Mouse (Mus musculus): ENCODE measurements around the gene Zic3. TPM values are rescaled to one million over a fixed set of nuclear protein-coding genes. Genes with fewer than 3 reads are reported as not detected.
A peak's percentile ranks its signal among the peaks of the same experiment; 100 is the strongest.

Gene Zic3
- polyA plus RNA-seq (2016; fragmentation: Nextera tagmentation; extraction: Ambion mirVana): 0.19 and 0.26 TPM in 2 replicates

DNA sequence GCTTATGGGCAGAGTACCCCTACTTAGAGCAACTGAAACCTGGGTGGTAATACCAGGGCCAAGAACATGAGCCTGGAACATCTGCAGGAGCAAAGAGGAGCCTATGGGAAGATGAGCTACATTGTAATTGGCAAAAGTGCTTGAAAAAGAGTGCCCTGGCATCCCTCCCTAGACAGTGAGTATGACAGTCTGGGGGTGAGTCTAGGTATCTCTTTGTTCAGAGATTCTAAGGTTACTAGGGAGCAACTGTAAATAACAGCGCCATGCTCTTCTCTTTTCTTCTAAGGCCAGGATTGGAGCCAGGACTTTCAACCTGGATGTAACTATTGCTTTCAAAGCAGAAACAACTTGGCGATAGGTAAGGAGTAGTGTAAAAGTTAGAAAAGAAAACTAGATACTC, at the start of gene Zic3:
Zic3 (plus strand) TSS at position 301 of the 400 bp plus-strand sequence.
- Histone ChIP-seq H3K4me3 (no peak within 1 kb of the TSS), H3K36me3 (no peaks in the 10 kb centered on the region), H3K4me2 (no peak within 1 kb of the TSS), H3K27ac (ENCODE audit: poor library complexity, severe bottlenecking) (no peak within 1 kb of the TSS), H3K27me3 (replicated peaks) (peaks cover 72% of the 10 kb centered on the region), H3K9ac (no peak within 1 kb of the TSS), H3K4me1 (replicated peaks) (no peaks in the 10 kb centered on the region), H3K9me3 (replicated peaks) (no peaks in the 10 kb centered on the region)
- 70% methylated on average over 2 of the region's 2 CpGs for WGBS
- no peak for ATAC-seq (ENCODE audit: insufficient number of reproducible peaks, low FRiP score)

DNA sequence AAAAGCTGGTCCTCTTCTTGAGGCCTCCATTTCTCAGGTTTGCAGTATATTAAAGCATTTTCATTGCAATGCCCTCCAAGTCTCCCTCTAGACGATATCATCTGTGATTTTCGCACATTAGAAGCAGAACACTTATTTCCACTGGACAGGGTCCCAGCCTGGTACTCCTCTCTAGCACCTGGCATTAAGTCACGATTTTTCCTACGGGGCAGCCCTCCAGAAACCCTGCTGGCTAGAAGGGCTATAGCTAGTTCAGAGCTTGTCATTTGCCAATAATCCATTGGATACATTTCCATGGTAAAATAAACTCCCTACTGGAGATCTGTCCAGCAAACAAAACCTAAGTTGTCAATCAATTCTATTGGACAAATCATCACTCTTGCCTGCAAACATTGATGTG, 40.1 kb upstream of the Zic3 start:
- no peaks in the 10 kb centered on the region for H3K9me3 ChIP-seq (replicated peaks)
- H3K36me3 ChIP-seq: no peaks in the 10 kb centered on the region
- no peaks in the 10 kb centered on the region for H3K27me3 ChIP-seq (replicated peaks)
- H3K27ac ChIP-seq (ENCODE audit: poor library complexity, severe bottlenecking): no peak overlapping the region
- no peaks in the 10 kb centered on the region for H3K4me1 ChIP-seq (replicated peaks)
- H3K9ac ChIP-seq: no peak overlapping the region
- no peak overlapping the region for H3K4me2 ChIP-seq
- no peak overlapping the region for H3K4me3 ChIP-seq
- 73% methylated on average over 4 of the region's 4 CpGs for WGBS
- no peak for ATAC-seq (ENCODE audit: insufficient number of reproducible peaks, low FRiP score)

DNA sequence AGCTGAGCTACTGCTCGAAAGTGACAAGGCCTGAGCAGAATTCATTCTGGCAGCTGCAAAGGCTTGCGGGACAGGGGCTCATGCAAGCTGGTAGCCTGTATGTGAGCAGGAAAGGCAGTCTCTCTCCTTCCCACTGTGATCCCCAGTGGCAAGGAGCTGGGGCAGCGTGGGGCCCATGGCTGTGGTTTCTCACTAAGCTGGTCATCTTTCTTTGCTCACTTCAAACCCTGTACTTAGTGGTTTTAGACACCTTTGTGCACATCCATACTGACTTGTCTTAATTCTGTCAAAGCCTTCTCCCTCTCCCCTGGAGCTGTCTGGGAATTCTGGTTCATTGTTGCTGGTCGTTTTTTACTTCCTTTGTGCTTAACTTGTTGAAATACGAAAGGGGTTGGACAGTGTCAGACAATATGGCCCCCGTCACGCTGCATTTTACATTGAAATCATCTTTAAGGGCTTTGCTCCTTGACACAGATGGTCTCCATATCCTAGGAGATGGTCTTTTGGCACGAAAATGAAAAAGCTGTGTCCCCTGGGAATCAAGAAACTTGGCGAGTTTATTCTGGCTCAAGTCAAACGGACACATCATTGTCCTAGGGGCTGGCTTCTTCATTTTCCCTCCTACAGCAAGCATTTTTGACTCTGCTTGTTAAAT, 34.9 kb upstream of the Zic3 start:
- Histone ChIP-seq H3K27ac (ENCODE audit: poor library complexity, severe bottlenecking) (no peak overlapping the region), H3K27me3 (replicated peaks) (no peaks in the 10 kb centered on the region), H3K4me1 (replicated peaks) (no peaks in the 10 kb centered on the region), H3K9ac (no peak overlapping the region), H3K9me3 (replicated peaks) (no peaks in the 10 kb centered on the region), H3K4me3 (no peak overlapping the region), H3K4me2 (no peak overlapping the region), H3K36me3 (no peaks in the 10 kb centered on the region)
- no peak for ATAC-seq (ENCODE audit: insufficient number of reproducible peaks, low FRiP score)
- 67% methylated on average over 10 of the region's 10 CpGs for WGBS

DNA sequence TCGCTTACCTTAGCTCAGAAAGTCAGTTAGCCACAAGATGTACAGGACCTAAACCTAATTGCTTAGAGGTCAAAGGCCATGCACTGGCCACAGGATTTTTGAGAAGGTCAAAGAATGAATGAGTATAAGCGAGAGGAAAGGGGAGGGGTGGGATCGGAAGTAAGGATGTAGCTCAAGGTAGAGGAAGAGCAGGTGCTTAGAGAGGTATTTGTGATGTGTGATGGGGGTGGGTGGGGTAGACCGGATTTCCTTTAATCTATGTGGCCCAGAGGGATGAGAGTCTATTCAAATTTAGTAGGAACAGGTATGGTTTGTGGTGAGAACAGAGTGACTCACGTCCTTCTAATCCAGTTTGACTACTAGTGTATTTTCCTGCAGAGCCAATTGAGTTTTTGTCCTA, 9.1 kb upstream of the Zic3 start:
- H3K27me3 ChIP-seq (replicated peaks): peaks cover 41% of the 10 kb centered on the region
- 57% methylated on average over 5 of the region's 5 CpGs for WGBS
- H3K36me3 ChIP-seq: no peaks in the 10 kb centered on the region
- H3K4me2 ChIP-seq: no peak overlapping the region
- no peaks in the 10 kb centered on the region for H3K4me1 ChIP-seq (replicated peaks)
- no peak overlapping the region for H3K9ac ChIP-seq
- H3K9me3 ChIP-seq (replicated peaks): no peaks in the 10 kb centered on the region
- H3K4me3 ChIP-seq: no peak overlapping the region
- no peak overlapping the region for H3K27ac ChIP-seq (ENCODE audit: poor library complexity, severe bottlenecking)
- ATAC-seq (ENCODE audit: insufficient number of reproducible peaks, low FRiP score): no peak

DNA sequence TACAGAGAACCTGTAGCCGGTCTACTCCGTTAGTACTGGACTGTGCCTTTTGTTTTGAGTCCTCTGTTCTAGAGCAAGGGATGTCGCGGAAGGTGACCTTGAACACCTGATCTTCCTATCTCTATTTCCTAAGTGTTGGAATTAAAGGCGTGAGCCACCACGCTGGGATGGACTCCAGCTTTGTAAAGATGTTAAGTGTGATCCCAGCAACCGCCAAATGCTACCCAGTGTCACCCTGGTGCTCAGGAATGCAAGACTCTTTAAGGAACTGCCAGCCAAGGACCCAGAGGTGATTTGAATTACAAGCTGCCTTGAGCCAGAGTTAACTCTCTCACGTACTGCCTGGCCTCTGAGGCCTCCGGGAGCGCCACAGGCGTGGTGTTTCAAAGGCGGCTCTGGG, 8.4 kb upstream of the Zic3 start:
- no peaks in the 10 kb centered on the region for H3K4me1 ChIP-seq (replicated peaks)
- H3K36me3 ChIP-seq: no peaks in the 10 kb centered on the region
- peaks cover 48% of the 10 kb centered on the region for H3K27me3 ChIP-seq (replicated peaks)
- H3K9ac ChIP-seq: no peak overlapping the region
- no peak overlapping the region for H3K4me2 ChIP-seq
- H3K4me3 ChIP-seq: no peak overlapping the region
- no peak for ATAC-seq (ENCODE audit: insufficient number of reproducible peaks, low FRiP score)
- H3K9me3 ChIP-seq (replicated peaks): no peaks in the 10 kb centered on the region
- WGBS: 15% methylated on average over 12 of the region's 12 CpGs
- H3K27ac ChIP-seq (ENCODE audit: poor library complexity, severe bottlenecking): no peak overlapping the region

DNA sequence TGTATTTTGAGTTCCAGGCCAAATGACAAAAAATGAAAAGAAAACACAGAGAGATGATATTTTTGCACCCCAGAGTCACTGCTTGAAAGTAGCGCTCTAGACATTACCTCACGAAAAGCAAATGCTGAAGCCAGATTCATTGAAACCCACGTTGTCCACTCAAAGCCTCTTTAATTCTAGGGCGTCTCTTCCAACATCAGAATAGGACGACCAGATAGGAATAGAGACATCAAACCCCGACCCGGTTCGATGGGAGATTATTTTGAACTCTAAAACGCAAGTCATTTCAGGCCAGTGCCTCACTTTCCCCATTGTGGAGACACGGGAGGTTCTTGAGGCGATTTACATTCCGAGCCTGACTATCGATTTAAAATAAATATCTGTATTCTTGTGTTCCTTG, 7.7 kb upstream of the Zic3 start:
- Histone ChIP-seq H3K36me3 (no peaks in the 10 kb centered on the region), H3K27me3 (replicated peaks) (peaks cover 54% of the 10 kb centered on the region), H3K4me1 (replicated peaks) (no peaks in the 10 kb centered on the region), H3K9ac (no peak overlapping the region), H3K27ac (ENCODE audit: poor library complexity, severe bottlenecking) (no peak overlapping the region), H3K4me2 (no peak overlapping the region), H3K4me3 (no peak overlapping the region), H3K9me3 (replicated peaks) (no peaks in the 10 kb centered on the region)
- ATAC-seq (ENCODE audit: insufficient number of reproducible peaks, low FRiP score): no peak
- WGBS: 16% methylated on average over 13 of the region's 13 CpGs

DNA sequence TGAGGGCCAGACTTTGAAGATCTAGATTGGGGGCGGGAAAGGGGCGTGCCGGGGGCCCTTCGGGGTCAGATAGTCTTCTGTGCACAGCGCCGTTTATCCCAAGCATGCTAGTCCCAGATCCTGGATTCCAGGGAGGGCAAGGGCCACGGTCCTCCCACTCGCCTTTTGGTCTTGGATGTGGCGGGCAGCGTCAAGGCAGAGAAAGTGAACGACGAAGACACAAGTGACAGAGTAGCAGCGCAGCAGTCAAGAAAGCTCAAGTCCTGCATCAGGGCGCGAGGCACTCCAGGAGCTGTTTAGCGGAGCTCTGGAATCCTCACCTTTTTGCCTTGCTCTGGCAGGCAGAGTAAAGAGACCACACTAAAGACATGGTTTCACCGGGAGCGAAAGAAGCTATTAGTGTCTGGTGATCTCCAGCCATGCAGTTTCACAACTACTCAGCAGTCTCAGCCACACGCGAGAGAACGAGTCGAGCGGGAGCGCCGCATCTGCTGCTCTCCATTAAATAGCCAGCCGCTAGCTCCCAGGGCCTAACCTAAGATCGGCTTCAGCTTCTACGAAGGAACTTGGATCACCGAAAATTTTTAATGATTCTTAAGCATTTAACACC, 7.1 kb upstream of the Zic3 start:
- peaks cover 61% of the 10 kb centered on the region for H3K27me3 ChIP-seq (replicated peaks)
- no peaks in the 10 kb centered on the region for H3K4me1 ChIP-seq (replicated peaks)
- H3K4me2 ChIP-seq: peak overlapping the region; percentile 51
- 0 out of 2 replicates have a peak overlapping the region, but pooled peaks have one; percentile 17 for H3K4me3 ChIP-seq
- no peaks in the 10 kb centered on the region for H3K36me3 ChIP-seq
- no peak overlapping the region for H3K9ac ChIP-seq
- H3K9me3 ChIP-seq (replicated peaks): no peaks in the 10 kb centered on the region
- no peak overlapping the region for H3K27ac ChIP-seq (ENCODE audit: poor library complexity, severe bottlenecking)
- 15% methylated on average over 29 of the region's 29 CpGs for WGBS
- no peak for ATAC-seq (ENCODE audit: insufficient number of reproducible peaks, low FRiP score)

DNA sequence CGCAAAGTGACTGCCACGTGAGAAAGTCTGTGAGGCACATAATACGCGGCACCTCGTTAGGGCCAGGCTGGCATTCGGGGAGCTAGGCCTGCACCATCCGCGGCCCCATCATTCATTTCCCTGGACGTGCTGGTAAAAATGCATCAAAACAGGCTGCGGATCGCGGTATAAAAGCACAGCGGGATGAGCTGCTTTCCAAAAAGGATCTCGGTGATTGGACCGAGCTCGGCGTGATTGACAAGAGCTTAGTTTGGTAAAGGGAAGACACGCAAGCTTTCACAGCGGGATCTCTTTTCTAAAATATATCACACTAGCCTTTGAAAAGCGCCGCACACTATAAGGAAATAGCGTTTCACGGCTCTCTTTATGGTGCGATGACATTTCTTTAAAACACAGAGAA, 3.8 kb upstream of the Zic3 start:
- H3K9me3 ChIP-seq (replicated peaks): no peaks in the 10 kb centered on the region
- 12% methylated on average over 24 of the region's 24 CpGs for WGBS
- H3K27ac ChIP-seq (ENCODE audit: poor library complexity, severe bottlenecking): no peak overlapping the region
- H3K4me2 ChIP-seq: no peak overlapping the region
- H3K4me1 ChIP-seq (replicated peaks): no peaks in the 10 kb centered on the region
- H3K36me3 ChIP-seq: no peaks in the 10 kb centered on the region
- ATAC-seq (ENCODE audit: insufficient number of reproducible peaks, low FRiP score): no peak
- no peak overlapping the region for H3K4me3 ChIP-seq
- H3K9ac ChIP-seq: no peak overlapping the region
- H3K27me3 ChIP-seq (replicated peaks): peaks cover 77% of the 10 kb centered on the region

DNA sequence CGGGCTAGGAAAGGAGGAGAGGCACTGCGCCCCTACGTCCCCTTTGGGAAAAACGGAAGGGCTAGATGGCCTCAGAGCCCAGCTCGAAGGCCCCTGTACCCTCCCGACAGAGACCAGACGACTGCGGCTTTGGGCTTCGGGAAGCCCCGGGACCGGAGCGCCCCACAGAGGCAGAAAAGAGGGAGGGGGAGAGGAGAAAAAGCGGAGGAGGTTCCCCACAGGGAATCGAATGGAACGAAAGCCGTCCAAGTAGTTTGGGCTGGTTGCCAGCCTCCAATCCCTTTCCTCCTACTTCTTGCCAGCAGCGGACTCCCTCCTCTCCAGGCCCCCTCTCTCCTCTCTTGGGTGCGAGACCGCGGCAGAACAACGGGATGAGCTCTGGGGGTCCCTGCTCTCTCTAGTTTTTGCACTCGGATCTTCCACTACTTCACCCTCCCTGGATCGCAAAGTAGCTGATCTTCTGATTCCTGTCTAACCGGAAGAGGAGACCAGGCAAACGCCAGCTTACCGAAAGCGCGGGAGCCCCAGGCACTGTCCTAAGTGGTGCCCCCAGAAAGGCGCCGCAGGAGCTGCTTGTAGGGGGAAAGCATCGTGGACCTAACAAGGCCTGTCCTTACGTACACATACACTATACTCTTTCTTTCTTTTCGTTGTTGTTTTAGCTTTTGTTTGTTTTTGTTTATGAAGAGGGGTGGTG, 3.1 kb upstream of the Zic3 start:
- Histone ChIP-seq H3K4me2 (peak overlapping the region; percentile 49), H3K27ac (ENCODE audit: poor library complexity, severe bottlenecking) (no peak overlapping the region), H3K36me3 (no peaks in the 10 kb centered on the region), H3K9ac (no peak overlapping the region), H3K4me3 (peak overlapping the region; percentile 28), H3K27me3 (replicated peaks) (peaks cover 75% of the 10 kb centered on the region), H3K4me1 (replicated peaks) (no peaks in the 10 kb centered on the region), H3K9me3 (replicated peaks) (no peaks in the 10 kb centered on the region)
- WGBS: 17% methylated on average over 33 of the region's 33 CpGs
- no peak for ATAC-seq (ENCODE audit: insufficient number of reproducible peaks, low FRiP score)

DNA sequence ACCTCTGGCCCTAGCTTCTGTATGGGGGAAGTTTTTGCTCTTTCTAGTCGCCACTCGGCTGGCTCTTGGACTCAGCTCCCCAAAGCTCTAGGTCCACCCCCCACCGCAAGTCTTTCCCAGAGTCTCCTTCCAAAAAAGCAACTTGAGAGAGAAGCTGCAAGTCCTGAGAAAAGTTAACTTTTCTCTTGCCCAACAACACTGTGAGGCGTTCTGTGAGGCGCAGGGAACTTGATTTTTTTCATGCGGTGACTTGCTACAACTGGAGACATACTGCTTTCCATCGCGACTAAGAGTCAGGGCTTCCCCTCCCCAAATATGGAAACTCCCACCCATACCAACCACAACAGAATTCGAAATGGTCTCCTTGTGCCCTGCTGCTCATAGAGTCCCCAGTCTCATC, 5.1 kb downstream of the Zic3 start:
- Histone ChIP-seq H3K4me2 (no peak overlapping the region), H3K9ac (no peak overlapping the region), H3K4me3 (no peak overlapping the region), H3K9me3 (replicated peaks) (0 out of 2 replicates have a peak, but pooled peaks cover 3% of the 10 kb centered on the region), H3K4me1 (replicated peaks) (peaks cover 8% of the 10 kb centered on the region; the same call in 1 of the 2 replicates), H3K36me3 (no peaks in the 10 kb centered on the region), H3K27ac (ENCODE audit: poor library complexity, severe bottlenecking) (no peak overlapping the region), H3K27me3 (replicated peaks) (peaks cover 72% of the 10 kb centered on the region)
- 17% methylated on average over 9 of the region's 9 CpGs for WGBS
- no peak for ATAC-seq (ENCODE audit: insufficient number of reproducible peaks, low FRiP score)

DNA sequence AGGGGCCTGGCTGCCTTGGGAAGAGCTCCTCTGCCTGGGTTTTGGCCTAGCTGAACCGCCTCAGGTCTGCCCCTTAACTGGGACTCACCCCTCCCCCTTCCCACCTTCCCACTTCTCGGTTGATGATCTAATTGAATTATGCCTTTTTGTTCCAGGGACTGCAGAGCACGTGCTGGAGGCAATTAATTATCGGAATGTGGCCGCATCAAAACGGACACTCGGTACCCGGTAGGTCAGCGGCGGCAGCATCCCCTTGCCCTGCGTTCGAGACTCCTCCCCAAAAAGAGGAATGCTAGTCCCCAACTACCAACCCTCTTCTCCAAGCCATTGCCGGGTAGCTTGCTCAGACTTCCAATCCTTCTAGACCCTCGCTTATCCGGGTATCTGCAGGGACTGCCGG, 5.6 kb downstream of the Zic3 start:
- 0 out of 2 replicates have a peak, but pooled peaks cover 3% of the 10 kb centered on the region for H3K9me3 ChIP-seq (replicated peaks)
- peaks cover 74% of the 10 kb centered on the region for H3K27me3 ChIP-seq (replicated peaks)
- 11% methylated on average over 16 of the region's 16 CpGs for WGBS
- no peak overlapping the region for H3K4me2 ChIP-seq
- H3K4me3 ChIP-seq: no peak overlapping the region
- ATAC-seq (ENCODE audit: insufficient number of reproducible peaks, low FRiP score): no peak
- H3K36me3 ChIP-seq: no peaks in the 10 kb centered on the region
- no peak overlapping the region for H3K9ac ChIP-seq
- peaks cover 8% of the 10 kb centered on the region; the same call in 1 of the 2 replicates for H3K4me1 ChIP-seq (replicated peaks)
- no peak overlapping the region for H3K27ac ChIP-seq (ENCODE audit: poor library complexity, severe bottlenecking)
